Mouse (Mus musculus) spleen, adult 12 weeks (tissue): ENCODE data around the gene Inpp5k.
A peak's percentile ranks its signal among the peaks of the same experiment; 100 is the strongest.

Source experiments
- DNase-seq: peaks from one replicate; pipeline ENCODE4 v3.0.0; 2022; ENCODE audit warnings: low spot score

The Inpp5k gene

GRCm38 (mm10) chr11:75654471-75655390 lies 23.9 kb downstream of the Inpp5k start:
- peak; percentile 71 for DNase-seq

DNA sequence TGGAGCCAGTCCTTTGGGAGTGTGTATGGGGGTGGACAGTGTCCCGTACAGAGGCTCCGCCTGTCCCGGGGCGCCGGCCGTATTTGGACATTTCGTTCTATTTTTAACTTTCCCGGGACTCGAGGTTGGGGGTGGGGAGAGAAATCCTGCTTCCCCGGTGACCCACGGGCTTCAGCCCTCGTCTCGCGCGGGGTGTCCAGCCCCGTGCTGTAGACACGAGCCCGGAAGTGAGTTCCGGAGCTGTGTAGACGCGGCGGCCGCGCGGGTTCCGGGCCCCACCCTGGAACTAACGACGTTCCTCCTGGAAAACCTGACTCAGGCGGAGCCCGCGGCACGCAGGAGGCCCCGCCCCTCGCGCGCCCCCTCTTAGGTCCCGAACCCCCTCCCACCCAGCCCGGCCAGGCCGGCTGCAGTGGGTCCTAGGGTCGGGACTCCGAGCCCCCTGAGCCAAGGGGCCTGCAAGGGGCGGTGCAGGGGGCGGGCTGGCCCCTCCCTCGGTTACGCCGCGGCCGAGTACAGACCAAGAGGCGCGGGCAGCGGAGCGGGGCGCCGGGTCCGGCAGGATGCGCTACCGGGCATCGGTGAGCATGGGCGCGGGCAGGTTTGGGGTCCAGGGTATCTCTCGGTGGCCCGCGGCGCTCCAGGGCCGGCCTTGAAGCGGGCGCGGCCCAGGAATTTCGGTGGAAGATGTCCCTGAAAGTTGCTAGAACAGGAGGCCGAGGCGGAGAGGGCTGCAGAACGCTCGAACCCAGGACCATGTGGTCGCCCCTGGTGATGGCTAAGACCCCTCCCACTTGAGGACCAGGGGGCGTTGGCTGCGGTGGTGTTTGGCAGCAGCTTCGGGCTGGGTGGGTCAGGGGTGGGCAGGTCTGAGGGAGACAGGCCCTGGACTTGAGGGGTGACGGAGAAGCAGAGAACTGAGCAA lies 25.1 kb downstream of the Inpp5k start:
- DNase-seq, result peak; percentile 67

DNA sequence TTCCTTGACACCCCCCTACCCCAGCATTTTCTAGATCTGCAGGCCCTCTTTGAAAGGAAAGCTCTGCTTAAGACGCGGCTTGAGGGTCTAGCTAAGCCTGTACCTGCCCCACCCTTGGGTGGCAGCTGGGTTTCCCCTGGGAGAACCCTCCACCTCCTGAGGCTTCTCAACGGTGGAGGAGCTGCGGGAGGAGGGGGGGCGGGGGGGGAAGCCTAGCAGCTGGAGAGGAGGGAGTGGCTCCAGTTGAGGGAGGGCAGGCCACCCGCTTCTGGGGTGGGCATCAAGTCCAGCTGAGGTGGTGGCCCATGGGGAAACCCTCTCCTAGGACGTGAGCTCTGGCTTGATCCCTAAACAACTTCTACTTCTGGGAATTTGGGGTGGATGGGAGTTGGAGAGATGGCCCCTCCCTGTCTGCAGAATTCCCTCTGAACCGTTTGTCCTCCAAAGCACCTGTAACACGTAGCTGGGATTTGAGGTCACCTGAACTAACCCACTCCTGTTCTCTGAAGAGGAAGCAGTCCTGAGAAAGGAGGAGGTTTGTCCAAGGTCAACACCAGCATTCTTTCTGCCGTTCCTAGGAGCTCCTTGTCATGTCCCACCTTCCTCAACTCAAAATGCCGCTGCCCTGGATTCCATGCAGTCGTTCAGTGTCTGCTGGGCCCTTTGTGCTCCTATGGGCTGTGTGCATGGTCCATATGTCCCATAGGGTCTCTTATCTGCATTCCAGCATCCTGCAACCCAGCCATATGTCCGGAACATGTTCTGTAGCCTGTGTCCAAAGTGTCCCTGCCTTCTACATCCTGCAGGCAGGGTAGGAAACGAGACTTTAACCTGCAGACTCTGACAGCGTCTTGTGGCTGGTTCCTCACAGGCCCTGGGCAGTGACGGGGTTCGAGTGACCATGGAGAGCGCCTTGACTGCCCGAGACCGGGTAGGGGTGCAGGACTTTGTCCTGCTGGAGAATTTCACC lies 26.1 kb downstream of the Inpp5k start:
- no peak for DNase-seq

GRCm38 (mm10) chr11:75657841-75658240 lies 27.1 kb downstream of the Inpp5k start:
- no peak for DNase-seq

- DNase-seq, result no peak
Measured at GRCm38 (mm10) chr11:75658311-75658710, 27.5 kb downstream of the Inpp5k start.

- DNase-seq, result no peak
Measured at GRCm38 (mm10) chr11:75658996-75659750, 28.4 kb downstream of the Inpp5k start.

GRCm38 (mm10) chr11:75660081-75660590 lies 29.3 kb downstream of the Inpp5k start:
- DNase-seq, result no peak

DNA sequence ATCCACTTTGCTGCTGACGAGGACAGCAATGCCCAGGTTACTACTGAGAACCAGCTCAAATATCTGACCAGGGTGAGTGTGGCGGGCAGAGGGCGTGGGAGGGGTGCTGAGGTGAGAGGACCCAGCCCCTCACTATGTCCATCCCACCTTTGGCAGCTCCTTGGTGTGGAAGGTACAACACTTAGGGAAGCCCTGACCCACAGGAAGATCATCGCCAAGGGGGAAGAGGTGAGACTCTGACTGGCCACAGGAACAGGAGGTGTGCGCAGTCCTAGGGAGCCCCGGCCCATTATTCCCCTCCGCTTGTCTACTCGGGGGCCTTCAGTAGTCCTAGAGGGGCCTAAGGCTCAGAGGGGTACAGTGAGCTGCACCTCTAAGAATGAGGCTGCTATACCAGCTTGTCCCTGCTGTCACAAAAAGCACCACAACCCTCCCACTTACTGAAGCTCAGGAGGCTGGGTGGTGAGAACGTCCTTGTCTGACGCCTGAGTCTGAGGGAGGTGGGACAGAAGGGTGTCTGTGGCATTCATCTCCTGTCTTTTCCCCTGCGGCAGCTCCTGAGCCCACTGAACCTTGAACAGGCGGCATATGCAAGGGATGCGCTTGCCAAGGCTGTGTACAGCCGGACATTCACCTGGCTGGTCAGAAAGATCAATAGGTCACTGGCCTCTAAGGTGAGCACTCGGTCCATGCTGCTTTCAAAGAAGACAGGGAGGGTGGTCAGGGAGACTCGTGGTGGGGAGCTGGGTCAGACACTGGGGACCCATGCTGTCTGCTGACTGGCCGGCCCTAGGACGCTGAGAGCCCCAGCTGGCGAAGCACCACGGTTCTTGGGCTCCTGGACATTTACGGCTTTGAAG lies 30.4 kb downstream of the Inpp5k start:
- DNase-seq, result no peak

DNA sequence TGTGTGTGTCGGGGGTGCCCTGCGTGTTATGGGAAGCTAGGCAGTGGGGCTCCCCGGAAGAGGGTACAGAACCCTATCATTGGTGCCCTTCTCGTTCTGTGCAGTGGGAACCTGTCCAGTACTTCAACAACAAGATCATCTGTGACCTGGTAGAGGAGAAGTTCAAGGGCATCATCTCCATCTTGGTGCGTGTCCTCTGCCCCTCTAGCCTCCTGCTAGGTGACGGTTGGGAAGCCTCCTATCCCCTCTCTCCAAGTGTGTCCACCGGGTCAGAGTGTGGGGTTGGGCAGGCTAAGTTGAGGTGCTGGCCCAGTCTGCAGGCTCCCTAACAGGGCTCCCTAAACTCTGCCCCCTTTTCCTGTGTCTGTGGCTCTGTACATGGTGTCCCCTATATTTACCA lies 31.3 kb downstream of the Inpp5k start:
- no peak for DNase-seq

DNA sequence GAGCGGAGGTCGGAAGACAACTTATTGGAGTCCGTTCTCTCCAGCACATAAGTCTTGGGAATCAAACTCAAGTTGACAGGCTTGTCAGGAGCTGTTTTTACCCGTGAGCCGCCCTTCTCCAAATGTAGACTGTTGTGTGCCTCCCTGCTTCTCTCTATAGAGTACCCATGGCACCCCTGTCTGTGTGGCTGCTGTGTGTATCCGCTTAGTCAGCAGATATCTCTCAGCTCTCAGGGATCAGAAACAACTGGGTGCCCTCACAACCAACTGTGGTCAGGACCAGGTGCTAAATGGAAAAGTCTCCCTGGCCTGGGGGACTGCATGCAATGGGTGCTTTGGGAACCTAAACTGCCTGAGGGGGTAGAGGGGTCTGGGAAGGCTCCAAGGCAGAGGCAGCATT lies 35.5 kb downstream of the Inpp5k start:
- DNase-seq, result no peak

DNA sequence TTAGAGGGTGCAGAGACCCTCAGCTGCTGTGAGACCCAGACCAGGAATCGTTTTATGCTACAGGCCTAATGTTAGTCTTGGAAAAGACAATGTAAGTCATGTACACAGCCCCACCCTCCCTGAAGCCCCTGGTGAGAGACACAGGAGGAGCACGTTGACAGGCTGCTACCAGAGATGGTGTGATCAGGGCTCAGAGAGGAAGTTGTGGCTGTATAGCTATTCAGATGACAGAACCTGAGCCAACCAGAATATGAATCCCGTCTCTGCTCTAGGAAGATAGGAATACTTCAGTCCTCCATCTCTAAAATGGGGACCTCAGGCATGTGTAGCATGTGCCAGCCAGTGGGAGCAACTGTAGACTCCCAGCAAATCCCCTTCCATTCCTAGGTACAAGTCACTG lies 37.8 kb downstream of the Inpp5k start:
- DNase-seq, result no peak

GRCm38 (mm10) chr11:75669176-75669852 lies 38.5 kb downstream of the Inpp5k start:
- no peak for DNase-seq

GRCm38 (mm10) chr11:75669853-75670200 lies 39.0 kb downstream of the Inpp5k start:
- DNase-seq, result no peak

DNA sequence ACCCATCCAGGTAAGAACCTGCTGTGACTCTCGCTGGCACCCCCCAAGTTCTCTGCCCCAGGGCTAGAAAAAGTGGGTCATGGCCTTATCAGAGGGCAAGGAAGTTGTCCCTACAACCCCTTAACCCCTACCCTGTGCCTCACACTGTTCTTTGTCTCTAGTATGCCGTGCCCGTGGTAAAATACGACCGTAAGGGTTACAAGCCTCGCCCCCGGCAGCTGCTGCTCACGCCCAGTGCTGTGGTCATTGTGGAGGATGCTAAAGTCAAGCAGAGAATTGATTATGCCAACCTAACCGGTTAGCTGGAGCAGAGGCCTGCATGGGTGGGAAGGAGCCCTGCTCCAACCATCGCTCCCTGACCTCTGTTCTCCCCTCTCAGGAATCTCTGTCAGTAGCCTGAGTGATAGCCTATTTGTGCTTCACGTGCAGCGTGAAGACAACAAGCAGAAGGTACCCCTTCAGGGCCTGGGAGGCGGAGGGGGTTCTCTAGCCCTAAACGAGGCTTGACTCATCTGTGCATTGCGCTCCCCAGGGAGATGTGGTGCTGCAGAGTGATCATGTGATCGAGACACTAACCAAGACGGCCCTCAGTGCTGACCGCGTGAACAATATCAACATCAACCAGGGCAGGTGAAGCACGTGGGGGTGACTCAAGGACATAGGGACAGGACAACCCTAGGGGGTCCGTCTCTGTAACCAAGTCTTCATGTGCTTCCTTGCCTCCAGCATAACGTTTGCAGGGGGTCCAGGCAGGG lies 40.8 kb downstream of the Inpp5k start:
- DNase-seq, result no peak

GRCm38 (mm10) chr11:75673411-75673810 lies 42.6 kb downstream of the Inpp5k start:
- DNase-seq, result no peak

DNA sequence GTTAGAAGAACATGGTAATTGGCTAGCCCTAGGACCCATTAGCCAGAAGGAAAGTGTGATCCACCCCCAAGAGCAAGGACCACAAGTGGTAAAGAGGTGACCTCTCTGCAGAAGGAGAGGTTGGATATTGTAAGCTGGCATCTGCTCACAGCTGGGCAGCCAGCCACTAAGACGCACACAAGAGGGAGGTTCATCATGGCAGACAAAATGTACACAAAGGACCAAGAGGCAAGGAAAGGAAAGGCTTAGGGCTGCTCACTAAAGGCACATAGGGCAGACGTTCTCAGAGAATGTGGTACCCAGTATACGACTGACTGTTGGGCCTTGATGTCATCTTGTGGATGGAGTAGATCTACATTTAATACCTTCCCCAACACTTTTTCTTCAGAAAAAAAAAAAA lies 44.1 kb downstream of the Inpp5k start:
- DNase-seq, result no peak

DNA sequence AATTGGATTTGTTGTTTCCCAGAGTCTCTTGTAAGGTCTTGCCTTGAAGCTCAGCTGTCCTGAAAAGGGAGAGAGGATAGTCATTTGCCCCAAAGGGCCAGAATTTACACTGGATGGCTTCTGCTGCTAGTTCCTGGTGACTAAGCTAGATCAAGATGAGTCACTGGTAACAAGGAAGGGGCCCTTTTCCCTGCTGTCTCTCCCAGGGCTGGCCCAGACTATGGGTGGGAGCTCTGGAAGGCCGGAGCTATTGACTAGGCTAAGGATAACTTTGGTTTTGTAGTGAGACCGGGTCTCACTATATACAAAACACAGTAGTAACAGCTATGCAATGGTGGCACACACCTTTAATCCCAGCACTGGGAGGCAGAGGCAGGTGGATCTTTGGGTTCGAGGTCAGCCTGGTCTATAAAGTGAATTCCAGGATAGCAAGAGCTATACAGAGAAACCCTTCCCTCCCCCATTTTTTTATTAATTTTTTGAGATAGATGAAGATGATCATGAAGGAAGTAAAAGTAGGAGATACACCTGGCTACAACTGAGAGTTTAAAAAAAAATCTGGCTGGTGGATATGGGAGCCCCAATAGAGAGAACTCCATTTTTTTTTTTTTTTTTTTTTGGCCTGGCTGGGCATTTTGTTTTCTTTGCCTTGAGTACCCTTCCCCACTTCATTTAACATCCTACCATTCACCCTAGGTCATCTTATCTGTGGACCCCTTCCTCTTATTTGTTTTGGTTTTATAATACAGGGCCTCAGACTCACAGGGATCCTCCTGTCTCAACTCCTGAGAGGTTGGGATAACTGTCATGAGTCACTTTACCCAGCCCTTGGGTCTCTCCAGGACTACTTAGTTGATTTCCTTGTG lies 47.3 kb downstream of the Inpp5k start:
- no peak for DNase-seq
